Mouse (Mus musculus) Patski (cell line): ENCODE results near the gene Chaf1a. TPM values are rescaled to one million over a fixed set of nuclear protein-coding genes. Genes with fewer than 3 reads are reported as not detected.

Experiments used
- ATAC-seq: fragments of 100-300 bp; one replicate; pipeline ENCODE4 v1.8.0; 2021
- CTCF ChIA-PET: fragments of 350-600 bp; sonication (Branson Sonifier 250); formaldehyde crosslinking; loops from one replicate; lab custom pipeline; 2022; ENCODE audit warnings: inconsistent platforms; lab: Charles Lee
- POLR2A ChIA-PET: fragments of 350-600 bp; sonication (Branson Sonifier 250); formaldehyde crosslinking; loops from one replicate; lab custom pipeline; 2022; ENCODE audit warnings: antibody characterized with exemption, inconsistent platforms; lab: Charles Lee
- DNase-seq: peaks from one replicate; pipeline ENCODE4 v3.0.0-alpha.2; 2011; ENCODE audit warnings: low read depth, low spot score
- H3K27me3 ChIP-seq: fragments of 371-371 bp; one replicate; pipeline ENCODE4 v1.5.1; 2021
- CTCF ChIP-seq: fragments of 100-300 bp; IDR thresholded peaks from one replicate; pipeline ENCODE4 v1.5.1; 2021
- in situ Hi-C: fragments of 300-500 bp; cut with MboI; formaldehyde crosslinking; loops from 3 replicates; pipeline ENCODE4 v1.11.1; 2018; ENCODE audit warnings: low pct_unique_long_range_greater_than_20kb, mixed read lengths
- polyA plus RNA-seq: library from polyadenylated mRNA; unstranded; gene quantifications from one replicate; pipeline ENCODE4 v1.2.3, GENCODE M21; 2021

The Chaf1a gene
- polyA plus RNA-seq, 1 experiment from 2014 or later, result 18.0 TPM

DNA sequence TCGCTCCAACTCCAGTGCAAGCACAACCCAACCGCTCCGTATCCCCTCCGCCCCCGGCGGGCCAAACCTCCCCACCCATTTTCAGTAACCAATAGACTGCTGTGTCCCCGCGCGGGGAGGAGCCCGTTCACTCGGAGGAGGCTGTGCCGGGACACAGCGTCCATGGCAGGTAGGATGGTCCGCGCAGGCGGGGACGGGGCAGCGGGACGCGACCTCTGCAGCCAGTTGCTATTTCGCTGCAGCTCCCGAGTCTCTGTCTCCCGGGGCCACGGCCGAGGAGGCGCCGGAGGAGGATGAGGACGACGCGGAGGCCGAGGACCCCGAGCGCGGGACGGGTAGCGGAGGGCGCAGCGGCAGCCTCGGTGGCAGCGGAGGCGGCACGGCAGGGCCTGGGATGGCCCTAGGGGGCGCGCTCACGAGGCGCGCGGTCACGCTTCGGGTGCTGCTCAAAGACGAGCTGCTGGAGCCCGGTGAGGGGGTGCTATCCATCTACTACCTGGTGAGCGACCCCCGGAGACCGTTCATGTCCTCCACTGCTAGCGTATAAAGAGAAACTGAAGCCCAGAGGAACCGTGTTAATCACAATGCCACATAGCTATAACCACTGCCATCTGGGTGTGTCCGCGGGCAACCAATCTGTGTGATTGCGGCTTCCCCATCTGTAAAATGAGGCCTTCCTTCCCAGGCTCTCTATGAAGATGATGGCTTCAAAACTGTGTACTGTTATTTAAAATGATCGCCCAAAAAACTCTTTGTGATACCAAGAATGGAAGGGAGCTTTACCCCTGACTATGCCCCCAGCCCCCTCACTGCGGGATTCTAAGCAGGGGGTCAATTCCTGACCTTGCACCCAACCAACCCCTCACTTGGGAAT lies 30.9 kb upstream of the Chaf1a start:
- DNase-seq, result no peak
- no peaks in the 10 kb centered on the region for H3K27me3 ChIP-seq
- ChIA-PET CTCF (interaction anchor here (0.8 to 3.4 kb wide), 13 partner anchors 8 to 307 kb away, joined by 3 to 48 read pairs (median 4); partner anchors contain the start of genes Chaf1a, Sh3gl1 and Ubxn6), POLR2A (interaction anchor here (0.7 to 2.3 kb wide), 10 partner anchors 8 to 69 kb away, joined by 3 to 10 read pairs (median 6); partner anchors contain the start of genes Chaf1a, Fsd1 and Sh3gl1)
- TF ChIP-seq CTCF, result no peak
- in situ Hi-C loops, result loop anchor here (25.0 kb wide), 1 partner anchor 297 kb away; the partner anchor contains the start of gene Pot1b
- ATAC-seq, result peak; percentile 95

DNA sequence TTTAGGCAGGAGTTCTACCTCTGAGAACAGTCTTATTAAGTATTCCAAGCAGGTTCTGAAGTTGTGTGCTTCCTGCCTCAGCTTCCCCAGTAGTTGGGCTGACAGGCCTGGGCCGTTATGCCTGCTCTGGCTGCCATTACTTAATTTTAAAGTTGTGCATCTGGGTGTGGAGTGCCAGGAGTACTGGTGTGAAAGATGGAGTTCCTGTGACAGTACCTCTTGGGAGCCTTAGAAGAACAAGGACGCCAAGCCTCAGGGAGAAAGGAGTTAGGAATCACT lies 30.3 kb upstream of the Chaf1a start:
- TF ChIP-seq CTCF, result no peak
- in situ Hi-C loops, result loop anchor here (10.0 to 25.0 kb wide), 2 partner anchors 45 to 298 kb away; partner anchors contain the start of gene Pot1b
- H3K27me3 ChIP-seq, result no peaks in the 10 kb centered on the region
- ChIA-PET CTCF (interaction anchor here (0.8 to 3.4 kb wide), 10 partner anchors 8 to 307 kb away, joined by 3 to 48 read pairs (median 4); partner anchors contain the start of genes Chaf1a and Sh3gl1), POLR2A (interaction anchor here (0.7 to 2.3 kb wide), 6 partner anchors 8 to 68 kb away, joined by 3 to 10 read pairs (median 7); partner anchors contain the start of gene Sh3gl1)
- no peak for DNase-seq
- ATAC-seq, result no peak

DNA sequence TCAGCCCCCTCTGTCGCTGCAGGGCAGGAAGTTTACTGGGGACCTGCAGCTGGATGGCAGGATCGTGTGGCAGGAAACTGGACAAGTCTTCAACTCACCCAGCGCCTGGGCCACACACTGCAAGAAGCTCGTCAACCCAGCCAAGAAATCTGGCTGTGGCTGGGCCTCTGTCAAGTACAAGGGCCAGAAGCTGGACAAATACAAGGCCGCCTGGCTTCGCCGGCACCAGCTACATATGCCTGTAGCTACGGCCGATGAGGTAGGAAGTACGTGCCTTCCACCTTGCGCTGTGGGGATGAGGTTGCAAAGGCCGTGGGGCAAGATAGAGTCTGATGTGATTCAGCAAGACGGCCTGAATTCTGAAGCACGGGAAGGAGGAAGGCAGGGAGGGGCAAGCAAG lies 30.0 kb upstream of the Chaf1a start:
- DNase-seq (no peak), ATAC-seq (no peak)
- ChIA-PET POLR2A (interaction anchor here (1.2 to 2.3 kb wide), 5 partner anchors 7 to 34 kb away, joined by 5 to 10 read pairs (median 8); partner anchors contain the start of gene Sh3gl1), CTCF (interaction anchor here (0.8 to 3.4 kb wide), 8 partner anchors 7 to 308 kb away, joined by 3 to 48 read pairs (median 7); partner anchors contain the start of genes Chaf1a and Sh3gl1)
- H3K27me3 ChIP-seq, result no peaks in the 10 kb centered on the region
- in situ Hi-C loops, result loop anchor here (10.0 to 25.0 kb wide), 2 partner anchors 45 to 298 kb away; partner anchors contain the start of gene Pot1b
- no peak for TF ChIP-seq CTCF

DNA sequence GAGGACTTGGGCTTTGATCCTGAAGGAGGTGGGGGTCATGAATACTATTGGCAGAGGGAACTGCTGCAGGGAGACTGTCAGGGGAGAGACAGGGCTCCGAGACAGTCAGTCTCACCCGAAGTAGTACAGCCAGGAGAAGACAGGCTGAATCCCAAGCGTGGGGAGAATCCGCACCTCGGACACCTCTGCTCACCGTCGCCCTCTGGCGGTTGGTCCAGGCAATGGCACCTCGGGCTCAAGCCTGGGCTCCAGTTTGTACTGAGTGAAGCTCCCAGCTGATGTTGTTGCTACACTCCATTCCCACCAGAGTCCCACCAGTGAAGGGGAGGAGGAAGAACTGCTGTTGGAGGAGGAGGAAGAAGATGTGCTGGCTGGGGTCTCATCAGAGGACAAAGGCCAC lies 29.6 kb upstream of the Chaf1a start:
- no peak for DNase-seq
- in situ Hi-C loops, result loop anchor here (10.0 to 25.0 kb wide), 2 partner anchors 46 to 298 kb away; partner anchors contain the start of gene Pot1b
- no peak for ATAC-seq
- no peak for TF ChIP-seq CTCF
- no peaks in the 10 kb centered on the region for H3K27me3 ChIP-seq
- POLR2A ChIA-PET, result interaction anchor here (1.9 kb wide), 1 partner anchor 13 kb away, joined by 5 read pairs; no protein-coding TSS in a partner anchor
- CTCF ChIA-PET, result interaction anchor here (0.6 to 3.4 kb wide), 4 partner anchors 7 to 308 kb away, joined by 3 to 48 read pairs (median 11); partner anchors contain the start of gene Sh3gl1

DNA sequence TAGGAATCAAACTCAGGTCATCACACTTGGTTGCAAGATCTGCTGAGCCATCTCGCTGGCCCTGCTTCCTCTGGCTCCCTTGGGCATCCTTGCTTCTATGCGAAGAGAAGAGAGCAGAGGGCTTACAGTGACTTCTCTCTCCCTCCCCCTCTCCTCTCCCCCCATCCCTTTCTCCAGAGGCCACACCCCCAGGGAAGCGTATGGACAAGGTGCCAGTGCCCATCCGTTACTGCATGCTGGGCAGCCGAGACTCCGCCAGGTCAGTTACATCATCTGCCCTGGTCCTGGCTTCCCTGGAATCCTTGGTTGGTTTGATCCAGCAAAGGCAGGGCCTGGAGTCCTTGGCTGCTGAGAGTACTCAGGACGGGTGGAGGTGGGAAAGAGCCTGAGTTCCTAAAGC lies 28.8 kb upstream of the Chaf1a start:
- ATAC-seq, result no peak
- in situ Hi-C loops, result loop anchor here (10.0 to 25.0 kb wide), 2 partner anchors 47 to 299 kb away; partner anchors contain the start of gene Pot1b

DNA sequence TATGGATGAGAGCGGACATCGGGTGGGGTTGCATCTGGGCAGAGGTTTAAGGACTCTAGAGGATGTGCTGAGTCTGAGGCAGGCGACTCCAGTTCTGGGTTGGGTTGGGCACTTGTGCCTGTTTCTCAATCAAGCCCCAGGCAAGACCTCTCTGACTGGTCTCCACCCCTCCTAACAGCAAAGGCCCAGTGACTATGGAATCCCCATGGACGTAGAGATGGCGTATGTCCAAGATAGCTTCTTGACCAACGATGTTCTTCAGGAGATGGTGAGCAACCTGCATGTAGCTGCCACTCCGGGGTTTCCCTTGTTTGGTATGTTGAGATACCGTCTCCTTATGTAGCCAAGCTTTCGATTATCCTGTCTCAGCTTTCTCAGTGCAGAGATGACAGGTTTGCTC lies 24.9 kb upstream of the Chaf1a start:
- ATAC-seq, result no peak
- POLR2A ChIA-PET, result no interaction called here

More for the DNA sequence above, 28.8 kb upstream of the Chaf1a start:
- no peaks in the 10 kb centered on the region for H3K27me3 ChIP-seq
- no peak for TF ChIP-seq CTCF
- POLR2A ChIA-PET, result no interaction called here
- CTCF ChIA-PET, result interaction anchor here (0.6 to 3.2 kb wide), 2 partner anchors 16 to 23 kb away, joined by 3 to 48 read pairs; partner anchors contain the start of gene Sh3gl1
- DNase-seq, result no peak

DNA sequence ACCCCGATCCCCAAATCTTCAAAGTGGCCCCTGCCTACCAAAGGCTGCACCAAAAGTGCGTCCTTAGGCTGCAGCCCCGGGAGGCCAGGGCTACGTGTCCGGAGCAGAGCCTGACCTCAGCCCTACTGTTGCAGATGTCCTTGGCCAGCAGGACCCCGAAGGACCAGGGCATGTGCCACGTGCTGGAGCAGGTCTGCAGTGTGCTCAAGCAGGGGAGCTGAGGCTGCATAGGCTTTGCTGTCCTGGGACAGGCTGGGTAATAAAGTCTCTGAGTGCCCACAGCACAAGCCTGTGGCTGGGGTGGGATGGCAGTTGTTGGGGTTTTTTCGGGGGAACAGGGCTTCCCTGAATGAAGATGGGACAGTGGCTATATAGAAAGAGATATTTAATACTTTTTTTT lies 23.9 kb upstream of the Chaf1a start:
- no peaks in the 10 kb centered on the region for H3K27me3 ChIP-seq
- no peak for ATAC-seq
- TF ChIP-seq CTCF, result no peak
- ChIA-PET POLR2A (interaction anchor here (1.1 to 3.0 kb wide), 4 partner anchors 7 to 68 kb away, joined by 3 to 17 read pairs (median 7); partner anchors contain the start of genes Sh3gl1 and Stap2), CTCF (interaction anchor here (2.5 to 8.8 kb wide), 3 partner anchors 7 to 20 kb away, joined by 13 to 72 read pairs (median 54); partner anchors contain the start of gene Sh3gl1)
- in situ Hi-C loops, result loop anchor here (10.0 to 25.0 kb wide), 2 partner anchors 52 to 304 kb away; partner anchors contain the start of gene Pot1b
- DNase-seq, result no peak

More for the DNA sequence above, 24.9 kb upstream of the Chaf1a start:
- no peak for TF ChIP-seq CTCF
- no peak for DNase-seq
- CTCF ChIA-PET, result interaction anchor here (8.8 kb wide), 1 partner anchor 22 kb away, joined by 72 read pairs; the partner anchor contains the start of gene Sh3gl1
- in situ Hi-C loops, result loop anchor here (10.0 to 25.0 kb wide), 2 partner anchors 50 to 303 kb away; partner anchors contain the start of gene Pot1b
- H3K27me3 ChIP-seq, result no peaks in the 10 kb centered on the region

DNA sequence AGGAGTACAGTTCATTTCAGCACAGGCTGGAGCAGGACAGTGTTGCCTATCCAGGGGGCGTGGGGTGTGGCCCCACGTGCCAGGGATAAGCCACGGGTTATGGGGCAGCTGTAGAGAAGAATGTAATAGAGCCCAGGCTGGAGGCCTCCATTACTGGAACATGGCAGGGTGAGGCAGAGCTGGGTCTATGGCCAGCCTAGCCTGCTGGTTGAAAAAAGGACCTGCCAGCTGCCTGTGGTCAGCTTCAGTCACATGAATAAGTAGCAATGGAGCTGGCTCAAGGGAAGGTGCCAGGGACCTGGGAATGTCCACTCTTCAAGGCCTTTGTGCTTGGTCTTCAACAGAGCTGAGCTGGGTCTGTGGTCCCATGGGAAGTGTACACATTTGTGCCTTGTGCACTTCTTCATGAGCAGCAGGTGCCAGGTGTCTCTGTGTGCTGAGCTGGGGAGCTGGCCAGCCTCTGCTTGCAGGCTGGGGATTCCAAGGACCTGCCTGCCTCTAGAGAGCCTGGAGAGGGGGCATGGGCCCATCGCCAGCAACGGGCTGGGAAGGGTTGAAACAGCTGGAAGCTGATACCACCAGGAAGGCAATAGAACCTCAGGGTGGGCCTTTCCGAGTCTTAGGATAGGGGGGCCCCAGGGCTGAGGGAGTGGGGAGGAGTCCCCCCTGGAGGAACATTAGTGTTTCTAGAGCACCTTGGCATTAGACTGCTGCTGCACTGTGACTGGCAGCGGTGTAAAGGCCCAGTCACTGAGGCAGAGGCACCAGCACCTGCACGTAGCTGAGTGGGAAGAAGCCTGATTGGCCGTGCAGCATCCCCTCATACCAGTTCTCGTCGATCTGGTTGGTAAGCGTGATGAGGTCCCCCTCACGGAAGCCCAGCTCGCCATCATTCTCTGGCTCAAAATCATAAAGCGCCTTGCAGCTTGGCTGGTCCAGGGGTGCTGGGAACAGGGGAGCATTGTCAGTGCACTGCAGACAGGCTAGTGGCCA lies 23.1 kb upstream of the Chaf1a start:
- no peaks in the 10 kb centered on the region for H3K27me3 ChIP-seq
- in situ Hi-C loops, result loop anchor here (10.0 to 25.0 kb wide), 2 partner anchors 52 to 305 kb away; partner anchors contain the start of gene Pot1b
- DNase-seq (no peak), ATAC-seq (no peak)
- CTCF ChIA-PET, result interaction anchor here (1.3 to 8.8 kb wide), 5 partner anchors 8 to 23 kb away, joined by 3 to 72 read pairs (median 13); partner anchors contain the start of genes Chaf1a and Sh3gl1
- TF ChIP-seq CTCF, result no peak
- POLR2A ChIA-PET, result interaction anchor here (1.1 to 3.0 kb wide), 5 partner anchors 8 to 68 kb away, joined by 3 to 17 read pairs (median 7); partner anchors contain the start of genes Sh3gl1 and Stap2
